Mouse (Mus musculus) midbrain, embryonic 15.5 days (tissue): ENCODE data around the gene Srsf9. TPM values are rescaled to one million over a fixed set of nuclear protein-coding genes. Genes with fewer than 3 reads are reported as not detected.
A peak's percentile ranks its signal among the peaks of the same experiment; 100 is the strongest.
"Not testable (repeated sequence)": the region's sequence is repeated elsewhere in the genome, so short reads cannot be mapped to it uniquely, and the experiment has no call there.

Source experiments
- ATAC-seq: fragments of 200-750 bp; cut with Nextera tagmentation; replicated peaks from 2 replicates; pipeline ENCODE4 v1.8.0; 2017; ENCODE audit warnings: moderate TSS enrichment
- H3K27ac ChIP-seq: fragments of 300-500 bp; sonication (generic); 2 replicates; pipeline ENCODE4 v1.5.1; 2015; ENCODE audit warnings: mild to moderate bottlenecking, inconsistent platforms
- H3K27me3 ChIP-seq: fragments of 300-500 bp; sonication (generic); replicated peaks from 2 replicates; pipeline ENCODE4 v1.6.1; 2015; ENCODE audit warnings: inconsistent platforms
- H3K36me3 ChIP-seq: fragments of 300-500 bp; sonication (generic); replicated peaks from 2 replicates; pipeline ENCODE4 v1.6.1; 2015; ENCODE audit warnings: inconsistent platforms
- H3K4me1 ChIP-seq: fragments of 300-500 bp; sonication (generic); 2 replicates; pipeline ENCODE4 v1.6.1; 2015; ENCODE audit warnings: inconsistent platforms
- H3K4me2 ChIP-seq: fragments of 300-500 bp; sonication (generic); 2 replicates; pipeline ENCODE4 v1.6.1; 2015; ENCODE audit warnings: inconsistent platforms, mild to moderate bottlenecking, moderate library complexity
- H3K4me3 ChIP-seq: fragments of 300-500 bp; sonication (generic); 2 replicates; pipeline ENCODE4 v1.5.1; 2015; ENCODE audit warnings: mild to moderate bottlenecking, inconsistent platforms
- H3K9ac ChIP-seq: fragments of 300-500 bp; sonication (generic); 2 replicates; pipeline ENCODE4 v1.6.1; 2015; ENCODE audit warnings: mild to moderate bottlenecking, inconsistent platforms
- H3K9me3 ChIP-seq: fragments of 300-500 bp; sonication (generic); 2 replicates; pipeline ENCODE4 v1.6.1; 2016; ENCODE audit warnings: inconsistent platforms
- WGBS: fragments of 180-500 bp; shearing (Covaris S2); methylation state at CpG from one replicate; pipeline ENCODE4 v1.1.7; 2015; ENCODE audit warnings: mixed read lengths; 5-methylcytosine and 5-hydroxymethylcytosine counted together
- polyA plus RNA-seq: library from polyadenylated mRNA; unstranded; fragments of >200 nt; fragmentation: Nextera tagmentation; extraction: Ambion mirVana; gene quantifications from 2 replicates; pipeline ENCODE4 v1.2.1, GENCODE M21; 2015

Gene Srsf9
- polyA plus RNA-seq, 1 experiment from 2014 or later = 142 TPM

DNA sequence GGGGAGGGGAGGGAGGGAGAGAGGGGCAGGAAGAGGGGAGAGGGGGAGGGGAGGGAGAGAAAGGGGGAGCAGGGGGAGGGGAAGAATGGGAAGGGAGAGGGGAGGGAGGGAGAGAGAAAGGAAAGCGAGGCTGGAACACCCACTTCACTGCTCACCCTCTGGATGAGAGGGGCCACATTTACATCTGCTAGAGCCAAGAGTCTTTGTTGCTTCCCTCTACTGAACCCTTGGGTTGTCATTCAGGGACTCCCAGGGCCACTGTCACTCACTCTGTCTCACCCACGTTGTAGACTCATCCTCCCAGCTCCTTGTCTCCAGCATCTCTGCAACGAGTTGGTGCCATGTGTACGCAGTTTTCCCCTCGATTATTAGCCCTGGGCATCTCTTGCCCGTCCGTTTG, 35.2 kb downstream of the Srsf9 start:
- no peak overlapping the region for H3K4me3 ChIP-seq
- no peak overlapping the region for H3K9ac ChIP-seq
- H3K4me2 ChIP-seq = no peak overlapping the region
- H3K27me3 ChIP-seq = no peaks in the 10 kb centered on the region
- ATAC-seq = no peak
- H3K9me3 ChIP-seq = no peaks in the 10 kb centered on the region
- no peaks in the 10 kb centered on the region for H3K4me1 ChIP-seq
- H3K36me3 ChIP-seq = no peaks in the 10 kb centered on the region
- no peak overlapping the region for H3K27ac ChIP-seq
- 38% methylated on average over 7 of the region's 7 CpGs for WGBS

DNA sequence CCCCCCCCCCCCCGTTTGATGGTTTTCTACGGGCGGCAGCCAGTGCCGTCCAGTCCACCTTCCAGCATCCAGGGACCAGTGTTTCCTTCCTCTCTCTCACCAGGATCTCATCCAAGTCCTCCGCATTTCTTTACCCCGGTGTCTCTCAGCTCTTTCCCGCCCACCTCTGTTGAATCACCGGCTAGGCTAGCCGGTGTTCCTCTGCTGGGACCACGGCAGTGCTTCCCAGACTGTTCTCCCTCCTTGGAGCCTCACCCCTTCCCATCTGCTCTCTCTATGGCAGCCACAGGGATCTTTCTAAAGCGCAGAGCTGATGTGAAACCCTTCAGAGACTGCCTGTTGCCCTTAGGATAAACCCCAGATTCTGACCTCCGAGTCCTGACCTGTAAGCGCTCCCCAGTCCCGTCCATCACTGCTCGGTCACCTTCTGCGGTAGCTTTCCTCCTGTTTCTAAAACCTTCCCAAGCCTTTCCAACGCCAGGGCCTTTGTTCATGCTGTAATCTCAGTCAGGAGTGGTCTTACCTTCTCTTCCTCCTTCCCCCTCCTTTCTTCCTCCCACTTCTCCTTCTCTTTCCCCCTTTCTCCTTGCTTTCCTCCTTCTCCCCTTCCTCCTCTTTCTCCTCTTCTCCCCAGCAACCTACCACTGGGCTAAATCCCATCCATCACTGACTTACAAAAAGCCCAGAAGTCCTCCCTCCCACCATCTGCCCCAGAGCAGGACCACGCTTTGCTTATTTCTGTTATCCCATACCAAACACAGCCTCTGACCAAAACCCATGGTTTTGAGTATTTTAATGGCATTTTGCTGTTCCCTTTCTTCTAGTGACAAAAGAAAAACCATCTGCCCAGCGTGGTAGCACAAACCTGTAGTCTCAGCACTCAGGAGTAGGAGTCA, 36.1 kb downstream of the Srsf9 start:
- Histone ChIP-seq H3K27me3 (no peaks in the 10 kb centered on the region), H3K27ac (no peak overlapping the region), H3K36me3 (no peaks in the 10 kb centered on the region), H3K9ac (no peak overlapping the region), H3K4me3 (no peak overlapping the region), H3K9me3 (no peaks in the 10 kb centered on the region), H3K4me1 (no peaks in the 10 kb centered on the region), H3K4me2 (no peak overlapping the region)
- ATAC-seq = no peak
- WGBS = 21% methylated on average over 19 of the region's 19 CpGs

GRCm38 (mm10) chr5:115364782-115365181, 37.8 kb downstream of the Srsf9 start:
- no peak for ATAC-seq
- Histone ChIP-seq H3K4me3 (no peak overlapping the region), H3K36me3 (no peaks in the 10 kb centered on the region), H3K9ac (no peak overlapping the region), H3K4me1 (no peaks in the 10 kb centered on the region), H3K27me3 (no peaks in the 10 kb centered on the region), H3K9me3 (no peaks in the 10 kb centered on the region), H3K4me2 (no peak overlapping the region), H3K27ac (no peak overlapping the region)
- 91% methylated on average over 4 of the region's 4 CpGs for WGBS

DNA sequence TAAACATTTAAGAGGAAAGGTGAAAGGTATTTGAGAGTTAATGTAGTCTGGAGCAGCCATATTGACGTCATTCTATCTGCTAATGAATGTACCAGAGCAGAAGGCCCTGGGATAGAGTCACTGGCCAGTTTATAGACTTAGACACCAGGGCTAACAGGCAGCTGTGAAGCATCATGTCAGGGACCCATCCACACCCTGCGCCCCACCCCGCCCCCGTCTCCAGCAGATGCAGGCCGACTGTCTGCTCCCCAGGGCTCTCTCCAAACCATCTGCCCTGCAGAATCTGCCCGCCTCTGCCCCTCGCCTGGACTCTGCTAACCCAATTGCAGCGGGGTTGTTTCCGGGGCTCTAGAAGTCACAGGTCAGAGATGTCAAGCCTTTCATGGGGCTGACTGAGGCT, 44.8 kb downstream of the Srsf9 start:
- no peak overlapping the region for H3K27ac ChIP-seq
- peaks cover 12% of the 10 kb centered on the region for H3K4me1 ChIP-seq
- H3K27me3 ChIP-seq = no peaks in the 10 kb centered on the region
- no peak overlapping the region for H3K4me2 ChIP-seq
- H3K9ac ChIP-seq = no peak overlapping the region
- no peaks in the 10 kb centered on the region for H3K36me3 ChIP-seq
- no peak for ATAC-seq
- 29% methylated on average over 9 of the region's 9 CpGs for WGBS
- H3K9me3 ChIP-seq = no peaks in the 10 kb centered on the region
- H3K4me3 ChIP-seq = no peak overlapping the region

DNA sequence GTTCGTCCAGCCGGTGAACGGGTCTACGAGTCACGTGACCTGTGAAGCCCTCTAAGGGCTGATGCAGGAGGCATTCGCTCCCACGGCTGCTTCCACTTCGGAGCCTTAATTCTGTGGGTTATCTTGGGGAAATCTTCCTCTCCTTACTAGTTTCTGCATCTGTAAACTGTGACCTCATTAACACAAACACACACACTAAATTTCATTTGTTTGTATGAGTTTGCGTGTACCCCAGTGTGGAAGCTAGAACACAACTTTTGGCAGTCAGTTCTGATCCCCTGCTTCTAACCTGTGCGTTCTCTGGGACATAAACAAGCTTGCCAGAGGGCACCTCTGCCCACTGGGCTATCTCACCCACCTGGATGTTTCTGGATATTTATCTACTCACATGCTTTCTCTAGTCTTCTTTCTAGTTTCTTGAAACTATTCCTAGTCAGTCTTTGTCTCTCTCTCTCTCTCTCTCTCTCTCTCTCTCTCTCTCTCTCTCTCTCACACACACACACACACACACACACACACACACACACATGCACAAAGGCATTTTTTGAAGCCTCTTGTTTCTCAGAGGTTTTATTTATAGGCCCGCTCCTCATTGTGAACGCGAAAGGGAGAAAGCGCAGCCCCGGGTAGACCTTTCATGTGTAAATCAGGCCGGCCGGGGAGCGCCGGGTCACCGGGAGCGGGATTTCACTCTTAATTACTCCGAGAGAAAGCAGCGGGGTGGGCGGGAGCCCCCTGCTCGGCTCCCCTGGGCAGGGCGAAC, 46.6 kb downstream of the Srsf9 start:
- peak overlapping the region; percentile 32 for H3K4me3 ChIP-seq
- WGBS = 4% methylated on average over 26 of the region's 26 CpGs
- no peaks in the 10 kb centered on the region for H3K27me3 ChIP-seq
- H3K36me3 ChIP-seq = no peaks in the 10 kb centered on the region
- peak overlapping the region; percentile 77 for H3K27ac ChIP-seq
- peak overlapping the region; percentile 71 for H3K4me2 ChIP-seq
- ATAC-seq = peak; percentile 76
- 0 out of 2 replicates have a peak overlapping the region, but pooled peaks have one; percentile 37 for H3K9ac ChIP-seq
- H3K9me3 ChIP-seq = no peaks in the 10 kb centered on the region
- peaks cover 12% of the 10 kb centered on the region for H3K4me1 ChIP-seq

- peaks cover 12% of the 10 kb centered on the region for H3K4me1 ChIP-seq
- peak overlapping the region; percentile 71 for H3K4me2 ChIP-seq
- H3K27ac ChIP-seq = peak overlapping the region; percentile 77
- H3K9ac ChIP-seq = 0 out of 2 replicates have a peak overlapping the region, but pooled peaks have one; percentile 37
- H3K9me3 ChIP-seq = no peaks in the 10 kb centered on the region
- H3K4me3 ChIP-seq = peak overlapping the region; percentile 32
- H3K27me3 ChIP-seq = no peaks in the 10 kb centered on the region
- 7% methylated on average over 11 of the region's 11 CpGs for WGBS
- no peaks in the 10 kb centered on the region for H3K36me3 ChIP-seq
- no peak for ATAC-seq
Observed at GRCm38 (mm10) chr5:115374204-115374820, 47.3 kb downstream of the Srsf9 start.

DNA sequence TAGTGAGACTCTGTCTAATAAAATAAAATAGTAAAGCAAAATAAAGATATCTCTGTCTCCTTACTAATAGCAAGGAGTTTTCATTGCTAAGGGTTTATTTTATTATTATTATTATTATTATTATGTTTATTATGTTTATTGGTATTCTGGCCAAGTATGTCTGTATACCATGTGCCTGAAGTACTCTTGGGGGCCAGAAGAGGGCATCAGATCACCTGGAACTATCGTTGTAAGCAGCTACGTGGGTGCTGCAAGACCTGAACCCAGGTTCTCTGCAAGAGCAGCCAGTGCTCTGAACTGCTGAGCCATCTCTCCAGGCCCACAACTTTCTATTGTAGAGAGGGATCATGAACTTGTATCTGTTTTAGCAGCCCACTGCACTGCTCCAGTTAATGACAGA, 48.5 kb downstream of the Srsf9 start:
- Histone ChIP-seq H3K36me3 (no peaks in the 10 kb centered on the region), H3K4me1 (peaks cover 12% of the 10 kb centered on the region), H3K9me3 (no peaks in the 10 kb centered on the region), H3K4me3 (no peak overlapping the region), H3K27ac (no peak overlapping the region), H3K27me3 (no peaks in the 10 kb centered on the region), H3K9ac (no peak overlapping the region), H3K4me2 (no peak overlapping the region)
- WGBS = 82% methylated on average over 2 of the region's 2 CpGs
- no peak for ATAC-seq

- not testable (repeated sequence) for H3K4me1 ChIP-seq, H3K4me3 ChIP-seq, H3K27ac ChIP-seq, H3K4me2 ChIP-seq, H3K9ac ChIP-seq, H3K27me3 ChIP-seq, ATAC-seq, H3K9me3 ChIP-seq, H3K36me3 ChIP-seq
- WGBS = 92% methylated on average over 2 of the region's 2 CpGs
Observed at GRCm38 (mm10) chr5:115378882-115379281, 51.9 kb downstream of the Srsf9 start.

Other genes starting within 250 kb of the Srsf9 start
- 43.4 and 51.0 TPM in 2 replicates for gene Gm10401, start 228.9 kb upstream of the Srsf9 start, polyA plus RNA-seq
- 16.0 and 19.4 TPM in 2 replicates for gene Acads, start 207.8 kb upstream of the Srsf9 start, polyA plus RNA-seq
- 35.1 and 38.2 TPM in 2 replicates for gene Unc119b, start 192.2 kb upstream of the Srsf9 start, polyA plus RNA-seq
- 28.9 and 29.8 TPM in 2 replicates for gene Mlec, start 169.0 kb upstream of the Srsf9 start, polyA plus RNA-seq
- 5.2 and 6.0 TPM in 2 replicates for gene Cabp1, start 132.8 kb upstream of the Srsf9 start, polyA plus RNA-seq
- gene Pop5, start 91.3 kb upstream of the Srsf9 start, polyA plus RNA-seq = 93.6 and 94.4 TPM in 2 replicates
- 202 and 219 TPM in 2 replicates for gene Rnf10, start 54.3 kb upstream of the Srsf9 start, polyA plus RNA-seq
- gene Coq5, start 47.5 kb upstream of the Srsf9 start, polyA plus RNA-seq = 57.0 and 57.2 TPM in 2 replicates
- 1,095 and 1,182 TPM in 2 replicates for gene Dynll1, start 26.2 kb upstream of the Srsf9 start, polyA plus RNA-seq
- gene Gatc, start 14.0 kb downstream of the Srsf9 start, polyA plus RNA-seq = 35.6 and 39.4 TPM in 2 replicates
- 49.3 and 49.6 TPM in 2 replicates for gene Triap1, start 14.0 kb downstream of the Srsf9 start, polyA plus RNA-seq
- 1,062 and 1,092 TPM in 2 replicates for gene Cox6a1, start 21.8 kb downstream of the Srsf9 start, polyA plus RNA-seq
- 65.9 and 66.3 TPM in 2 replicates for gene Msi1, start 102.4 kb downstream of the Srsf9 start, polyA plus RNA-seq
- not detected in 2 replicates for gene Pla2g1b, start 139.1 kb downstream of the Srsf9 start, polyA plus RNA-seq
- 31.6 and 32.6 TPM in 2 replicates for gene Sirt4, start 157.5 kb downstream of the Srsf9 start, polyA plus RNA-seq
- 20.4 and 20.9 TPM in 2 replicates for gene Pxn, start 179.5 kb downstream of the Srsf9 start, polyA plus RNA-seq
- gene Rplp0, start 232.3 kb downstream of the Srsf9 start, polyA plus RNA-seq = 811 and 847 TPM in 2 replicates
- 48.3 and 53.4 TPM in 2 replicates for gene Gcn1l1, start 238.1 kb downstream of the Srsf9 start, polyA plus RNA-seq